Mouse (Mus musculus) thymus, adult 18-20 months (tissue): ENCODE measurements around the gene Cnnm2.
A peak's percentile ranks its signal among the peaks of the same experiment; 100 is the strongest.
"Not testable (repeated sequence)": the region's sequence is repeated elsewhere in the genome, so short reads cannot be mapped to it uniquely, and the experiment has no call there.

Experiments
- DNase-seq, 2 experiments: peaks; one replicate each; pipeline ENCODE4 v3.0.0; 2022; ENCODE audit warnings: mixed read lengths in 2 of 2

Cnnm2 gene

GRCm38 (mm10) chr19:46760375-46761160, 828 bp upstream of the Cnnm2 start:
- DNase-seq, result peak; percentile 62 to 78

- no peak for DNase-seq
These were observed 535 bp downstream of the Cnnm2 start for GRCm38 (mm10) chr19:46761971-46762290.

GRCm38 (mm10) chr19:46762291-46762991, 1.0 kb downstream of the Cnnm2 start:
- DNase-seq, result peak; percentile 9 to 27

DNA sequence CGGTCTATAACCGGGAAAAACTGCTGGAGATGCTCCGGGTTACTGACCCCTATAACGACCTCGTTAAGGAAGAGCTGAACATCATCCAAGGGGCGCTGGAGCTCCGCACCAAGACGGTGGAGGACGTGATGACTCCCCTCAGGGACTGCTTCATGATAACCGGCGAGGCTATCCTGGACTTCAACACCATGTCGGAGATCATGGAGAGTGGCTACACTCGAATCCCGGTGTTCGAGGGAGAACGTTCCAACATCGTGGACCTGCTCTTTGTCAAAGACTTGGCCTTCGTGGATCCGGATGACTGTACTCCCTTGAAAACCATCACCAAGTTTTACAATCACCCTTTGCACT, 1.6 kb downstream of the Cnnm2 start:
- no peak for DNase-seq

GRCm38 (mm10) chr19:46763356-46763755, 2.0 kb downstream of the Cnnm2 start:
- DNase-seq, result no peak

DNA sequence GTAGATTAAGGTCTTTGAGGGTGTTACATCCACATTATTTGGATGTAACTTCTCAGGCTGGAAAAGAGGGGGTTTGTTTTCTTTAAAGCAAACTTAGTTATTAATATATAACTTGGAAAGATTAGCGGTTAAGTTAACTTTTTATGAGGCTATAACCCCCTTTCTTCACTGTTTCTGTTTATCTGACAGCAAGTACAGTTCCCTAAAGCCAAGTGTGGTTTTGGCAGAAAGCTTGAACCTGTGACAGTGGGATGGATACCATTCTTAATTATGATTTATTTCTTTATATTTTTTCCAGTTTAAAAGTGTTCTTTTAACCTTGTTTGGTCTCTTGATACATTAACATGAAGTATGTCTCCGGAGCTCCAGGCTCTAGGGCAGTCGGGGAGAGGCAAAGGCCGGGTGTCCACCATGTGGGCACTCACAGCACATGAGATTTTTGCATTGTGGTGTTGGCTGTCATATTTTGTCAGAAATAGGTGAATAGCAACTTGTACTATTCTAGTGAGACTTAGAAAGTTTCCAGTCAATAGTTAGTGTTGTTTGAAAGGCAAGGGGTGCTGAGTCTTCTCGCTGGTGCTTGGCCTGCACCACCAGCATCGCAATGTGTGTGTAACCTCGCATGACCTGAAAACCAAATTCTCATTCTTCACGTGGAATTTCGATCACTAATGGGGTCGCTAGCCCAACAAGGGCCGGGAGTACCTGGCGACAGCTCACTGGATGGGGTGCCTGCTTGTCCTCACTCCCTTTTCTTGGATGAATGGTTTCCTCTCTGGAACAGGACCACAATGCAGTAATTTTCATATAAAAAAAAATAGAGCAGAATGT, 2.8 kb downstream of the Cnnm2 start:
- no peak for DNase-seq

- DNase-seq, result no peak
These were observed 3.3 kb downstream of the Cnnm2 start for GRCm38 (mm10) chr19:46764763-46765117.

- no peak for DNase-seq
These were observed 4.7 kb downstream of the Cnnm2 start for GRCm38 (mm10) chr19:46766125-46766524.

GRCm38 (mm10) chr19:46769759-46770158, 8.4 kb downstream of the Cnnm2 start:
- DNase-seq, result no peak

DNA sequence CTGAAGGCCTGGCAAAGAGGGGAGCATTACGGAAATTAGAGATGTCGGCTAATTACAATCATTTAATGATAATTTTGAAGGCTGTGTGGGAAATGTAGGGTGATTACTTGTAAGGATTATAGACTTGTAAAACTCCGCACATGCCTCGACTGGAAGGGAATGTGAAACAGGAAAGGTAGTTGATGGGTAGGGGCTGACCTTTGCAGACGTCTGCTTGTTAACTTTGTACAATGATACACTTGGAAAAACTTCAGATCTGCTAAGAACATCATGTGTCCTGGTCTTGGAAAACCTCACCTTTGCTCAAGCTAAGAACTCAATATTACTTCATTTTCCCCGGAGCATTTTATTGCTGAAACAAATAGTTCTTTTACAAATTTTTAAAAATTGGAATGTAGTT, 10.4 kb downstream of the Cnnm2 start:
- no peak for DNase-seq

- no peak for DNase-seq
These were observed 15.0 kb downstream of the Cnnm2 start for GRCm38 (mm10) chr19:46776391-46776790.

- DNase-seq, result no peak
These were observed 15.5 kb downstream of the Cnnm2 start for GRCm38 (mm10) chr19:46776850-46777249.

DNA sequence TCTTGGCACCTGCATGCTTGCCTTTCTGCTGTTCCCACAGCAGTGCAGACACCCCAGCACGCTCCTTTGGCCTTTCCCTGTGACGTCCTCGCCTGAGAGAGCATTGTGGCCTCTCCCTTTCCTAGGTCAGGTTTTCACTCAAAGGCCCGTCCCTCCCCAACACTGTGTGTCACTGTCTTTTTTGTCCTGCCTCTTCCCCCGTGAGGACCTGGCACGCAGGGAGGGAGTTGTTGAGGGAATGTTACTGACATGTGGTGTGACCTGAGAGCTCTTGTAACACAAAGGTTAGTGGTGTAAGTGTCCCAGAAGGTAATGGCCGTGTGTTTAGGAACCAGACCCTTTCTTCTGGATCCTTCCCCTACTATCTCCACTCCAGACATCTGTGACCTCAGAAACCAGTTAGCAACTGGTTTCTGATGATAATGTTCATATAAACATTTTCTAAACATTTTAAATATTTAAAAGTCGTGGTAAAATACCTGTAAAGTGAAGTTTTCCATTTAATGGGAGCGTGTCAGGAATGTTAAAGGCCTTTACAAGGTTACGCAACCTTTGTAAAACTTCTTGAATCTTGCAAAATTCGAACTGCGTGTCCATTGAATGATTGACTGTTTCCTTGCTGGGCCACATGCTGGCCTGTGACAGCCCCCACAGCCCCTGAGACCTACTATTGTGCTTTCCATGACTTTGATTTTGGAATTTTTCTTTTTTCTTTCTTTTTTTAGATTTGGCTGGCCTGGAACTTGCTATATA, 16.7 kb downstream of the Cnnm2 start:
- DNase-seq, result no peak

- not testable (repeated sequence) for DNase-seq
These were observed 17.7 kb downstream of the Cnnm2 start for GRCm38 (mm10) chr19:46779130-46779529.

- no peak for DNase-seq
These were observed 22.6 kb downstream of the Cnnm2 start for GRCm38 (mm10) chr19:46784038-46784437.

GRCm38 (mm10) chr19:46784502-46784901, 23.1 kb downstream of the Cnnm2 start:
- DNase-seq, result no peak

DNA sequence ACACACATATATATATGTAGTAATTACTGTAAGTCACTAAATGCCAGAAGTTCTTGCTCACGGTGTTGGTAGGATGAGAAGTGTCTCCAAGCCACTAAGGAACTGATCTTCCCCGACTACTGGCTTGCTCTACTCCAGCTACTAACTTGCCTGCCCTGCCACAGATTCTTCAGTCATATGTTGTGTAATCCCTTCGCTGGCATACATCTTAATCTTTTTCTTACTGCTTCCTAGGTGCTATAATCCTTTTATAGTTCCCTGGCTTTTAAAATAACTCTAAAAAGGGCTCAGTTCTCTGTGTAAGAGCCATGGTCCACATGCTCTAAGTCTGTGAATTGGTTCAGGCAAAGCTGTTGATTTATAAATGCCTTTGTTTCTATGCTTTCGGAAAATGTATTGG, 24.2 kb downstream of the Cnnm2 start:
- no peak for DNase-seq

GRCm38 (mm10) chr19:46789782-46790181, 28.4 kb downstream of the Cnnm2 start:
- DNase-seq, result no peak

DNA sequence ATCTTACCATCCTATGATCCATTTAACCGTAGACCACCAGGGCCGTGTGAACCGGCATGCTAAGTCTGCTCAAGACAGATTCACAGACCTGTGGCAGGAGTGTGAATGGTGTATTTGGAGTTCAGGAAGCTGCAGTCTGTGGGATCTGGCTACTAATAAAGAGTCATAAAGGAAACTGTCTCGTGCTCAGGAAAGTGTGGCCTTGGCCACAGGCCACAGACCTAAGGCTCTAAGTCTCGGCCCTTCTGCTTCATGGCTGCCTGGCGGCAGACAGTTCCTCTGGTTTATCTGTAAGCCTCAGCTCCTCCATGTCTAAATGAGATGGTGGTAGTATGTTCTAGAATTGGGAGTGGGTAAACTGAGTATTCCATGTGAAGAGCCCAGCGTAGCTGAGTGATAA, 30.0 kb downstream of the Cnnm2 start:
- no peak for DNase-seq

- no peak for DNase-seq
These were observed 30.5 kb downstream of the Cnnm2 start for GRCm38 (mm10) chr19:46791921-46792320.

GRCm38 (mm10) chr19:46792480-46792879, 31.1 kb downstream of the Cnnm2 start:
- DNase-seq, result no peak

GRCm38 (mm10) chr19:46794181-46794580, 32.8 kb downstream of the Cnnm2 start:
- DNase-seq, result no peak
